Mouse (Mus musculus) intestine, embryonic 16.5 days (tissue): ENCODE measurements at regions not wholly inside any gene's neighbourhood (a gene's known extent, or its start where the extent isn't known, plus 50 kb on each side); places are given as distances from the start of the nearest gene placed in this dataset.
"Not testable (repeated sequence)": the region's sequence is repeated elsewhere in the genome, so short reads cannot be mapped to it uniquely, and the experiment has no call there.

Experiments
- ATAC-seq: fragments of 200-750 bp; cut with Nextera tagmentation; 2 replicates; pipeline ENCODE4 v1.8.0; 2017; ENCODE audit warnings: moderate TSS enrichment, moderate library complexity
- H3K27ac ChIP-seq: fragments of 300-500 bp; sonication (generic); 2 replicates; pipeline ENCODE4 v1.5.1; 2014; ENCODE audit warnings: mild to moderate bottlenecking, low read length
- H3K27me3 ChIP-seq: fragments of 300-500 bp; sonication (generic); replicated peaks from 2 replicates; pipeline ENCODE4 v1.6.1; 2014; ENCODE audit warnings: low read length, control low read depth, mixed read lengths; ENCODE audit not compliant: control insufficient read depth, insufficient read depth
- H3K36me3 ChIP-seq: fragments of 300-500 bp; sonication (generic); 2 replicates; pipeline ENCODE4 v1.6.1; 2014; ENCODE audit warnings: low read length, control low read depth; ENCODE audit not compliant: control insufficient read depth, insufficient read depth
- H3K4me1 ChIP-seq: fragments of 300-500 bp; sonication (generic); 2 replicates; pipeline ENCODE4 v1.6.1; 2014; ENCODE audit warnings: low read length, control low read depth, mixed read lengths; ENCODE audit not compliant: control insufficient read depth, insufficient read depth
- H3K4me2 ChIP-seq: fragments of 300-500 bp; sonication (generic); 2 replicates; pipeline ENCODE4 v1.6.1; 2014; ENCODE audit warnings: low read depth, low read length, control low read depth
- H3K4me3 ChIP-seq: fragments of 300-500 bp; sonication (generic); 2 replicates; pipeline ENCODE4 v1.5.1; 2014; ENCODE audit warnings: mild to moderate bottlenecking, low read length
- H3K9ac ChIP-seq: fragments of 300-500 bp; sonication (generic); 2 replicates; pipeline ENCODE4 v1.6.1; 2014; ENCODE audit warnings: low read depth, low read length
- H3K9me3 ChIP-seq: fragments of 300-500 bp; sonication (generic); 2 replicates; pipeline ENCODE4 v1.6.1; 2016; ENCODE audit warnings: low read length, control low read depth; ENCODE audit not compliant: control insufficient read depth
- WGBS: fragments of 180-500 bp; shearing (Covaris S2); extraction: QIAGEN DNeasy Blood & Tissue Kit; methylation state at CpG from one replicate; pipeline ENCODE4 v1.1.7; 2014; 5-methylcytosine and 5-hydroxymethylcytosine counted together

DNA sequence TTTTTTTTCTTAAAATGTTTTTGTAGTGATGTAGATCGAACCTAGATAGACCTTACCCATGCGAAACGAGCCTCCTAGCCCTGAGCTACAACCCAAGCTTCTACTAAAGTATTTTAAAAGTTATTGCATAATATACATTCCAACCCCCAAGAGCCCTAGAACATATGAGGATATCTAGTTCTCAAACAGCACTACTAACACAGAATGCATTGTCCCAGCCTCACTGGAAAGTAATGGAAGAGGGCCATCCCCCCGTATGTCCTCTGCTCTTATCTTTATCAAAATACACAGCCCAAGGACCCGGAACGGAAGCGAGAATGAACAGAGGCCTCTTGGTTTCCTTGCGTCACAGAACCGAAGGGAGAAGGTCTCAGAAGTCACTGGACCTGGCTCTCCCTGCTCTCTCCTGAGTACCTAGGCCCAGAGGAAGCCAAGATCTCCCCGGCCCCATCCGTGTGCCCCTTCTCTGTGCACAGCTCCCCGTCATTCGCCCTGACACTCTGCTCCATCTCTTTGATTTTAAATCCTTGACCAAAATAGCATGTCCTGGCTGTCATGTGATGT, 165.0 kb upstream of the Pkdcc start:
- no peak overlapping the region for H3K4me3 ChIP-seq
- no peak overlapping the region for H3K27ac ChIP-seq
- no peaks in the 10 kb centered on the region for H3K9me3 ChIP-seq
- ATAC-seq = no peak
- WGBS = 78% methylated on average over 13 of the region's 13 CpGs
- no peak overlapping the region for H3K9ac ChIP-seq
- H3K27me3 ChIP-seq = no peaks in the 10 kb centered on the region
- no peaks in the 10 kb centered on the region for H3K36me3 ChIP-seq
- no peak overlapping the region for H3K4me2 ChIP-seq
- H3K4me1 ChIP-seq = no peaks in the 10 kb centered on the region

DNA sequence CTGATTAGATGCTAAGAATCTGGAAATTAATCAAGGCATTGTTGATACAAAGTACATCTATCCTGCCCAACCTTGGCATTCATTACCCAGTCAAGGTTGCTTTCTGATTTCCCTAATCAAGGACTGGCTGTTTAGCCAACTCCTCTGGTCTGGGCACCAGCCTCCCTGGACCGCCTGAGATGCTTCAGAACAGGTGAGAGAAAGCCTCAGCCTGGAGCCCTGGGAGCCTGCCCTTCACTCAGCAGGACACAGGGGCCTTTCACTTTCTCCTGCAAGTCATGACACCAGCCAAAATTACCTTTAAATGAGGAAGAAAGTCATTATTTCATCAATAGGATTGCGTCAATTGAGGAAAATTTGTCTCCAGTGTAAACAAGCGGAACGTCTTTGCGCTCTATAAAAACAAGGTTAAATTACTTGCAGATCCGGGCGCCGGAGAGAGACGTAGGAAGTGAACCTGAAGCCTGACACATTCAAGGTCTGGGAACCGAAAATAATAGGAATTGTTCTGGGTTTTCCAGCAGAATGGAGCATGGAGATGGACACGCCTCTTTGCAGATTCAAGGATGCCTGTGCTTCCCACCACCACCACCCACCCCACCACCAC, 164.4 kb upstream of the Pkdcc start:
- Histone ChIP-seq H3K27me3 (no peaks in the 10 kb centered on the region), H3K9me3 (no peaks in the 10 kb centered on the region), H3K9ac (no peak overlapping the region), H3K36me3 (no peaks in the 10 kb centered on the region), H3K4me3 (no peak overlapping the region), H3K27ac (no peak overlapping the region), H3K4me2 (no peak overlapping the region), H3K4me1 (no peaks in the 10 kb centered on the region)
- WGBS = 76% methylated on average over 11 of the region's 11 CpGs
- no peak for ATAC-seq

- Histone ChIP-seq H3K27me3 (no peaks in the 10 kb centered on the region), H3K36me3 (no peaks in the 10 kb centered on the region), H3K4me2 (no peak overlapping the region), H3K4me1 (no peaks in the 10 kb centered on the region), H3K9me3 (no peaks in the 10 kb centered on the region), H3K9ac (no peak overlapping the region), H3K27ac (no peak overlapping the region), H3K4me3 (no peak overlapping the region)
- 69% methylated on average over 6 of the region's 6 CpGs for WGBS
- no peak for ATAC-seq
Measured at GRCm38 (mm10) chr17:83052613-83053140, 162.4 kb upstream of the Pkdcc start.

- no peak overlapping the region for H3K4me3 ChIP-seq
- no peak overlapping the region for H3K4me2 ChIP-seq
- no peak overlapping the region for H3K27ac ChIP-seq
- WGBS = 11% methylated on average over 3 of the region's 3 CpGs
- H3K27me3 ChIP-seq = no peaks in the 10 kb centered on the region
- no peaks in the 10 kb centered on the region for H3K9me3 ChIP-seq
- H3K36me3 ChIP-seq = no peaks in the 10 kb centered on the region
- H3K9ac ChIP-seq = no peak overlapping the region
- peak; percentile 88 for ATAC-seq
- H3K4me1 ChIP-seq = no peaks in the 10 kb centered on the region
Measured at GRCm38 (mm10) chr17:83057832-83058231, 157.3 kb upstream of the Pkdcc start.

GRCm38 (mm10) chr17:83061843-83062242, 153.2 kb upstream of the Pkdcc start:
- H3K27ac ChIP-seq = no peak overlapping the region
- H3K4me2 ChIP-seq = no peak overlapping the region
- 59% methylated on average over 6 of the region's 6 CpGs for WGBS
- no peak overlapping the region for H3K9ac ChIP-seq
- H3K9me3 ChIP-seq = no peaks in the 10 kb centered on the region
- no peak overlapping the region for H3K4me3 ChIP-seq
- H3K36me3 ChIP-seq = no peaks in the 10 kb centered on the region
- no peaks in the 10 kb centered on the region for H3K27me3 ChIP-seq
- H3K4me1 ChIP-seq = no peaks in the 10 kb centered on the region
- ATAC-seq = no peak

DNA sequence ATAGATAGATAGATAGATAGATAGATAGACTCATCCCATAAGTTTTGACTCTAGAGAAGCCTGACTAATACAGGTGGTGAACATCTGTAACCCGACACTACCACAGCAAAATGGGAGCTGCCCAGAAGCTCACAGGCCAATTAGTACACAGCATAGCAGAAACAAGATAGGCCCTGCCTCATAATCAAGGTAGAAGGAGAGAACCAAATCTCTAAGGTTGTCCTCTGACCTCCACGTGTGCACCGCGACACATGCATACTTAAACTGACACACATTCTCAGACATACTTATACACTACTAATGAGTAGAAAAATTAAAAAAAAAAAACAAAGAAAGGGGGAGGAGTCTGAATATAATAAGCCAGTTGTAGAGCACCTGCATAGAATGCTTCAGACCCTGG, 151.2 kb upstream of the Pkdcc start:
- 37% methylated on average over 4 of the region's 4 CpGs for WGBS
- ATAC-seq = peak; percentile 54
- H3K27ac ChIP-seq = no peak overlapping the region
- H3K9me3 ChIP-seq = no peaks in the 10 kb centered on the region
- H3K4me1 ChIP-seq = no peaks in the 10 kb centered on the region
- H3K4me2 ChIP-seq = peak overlapping the region; percentile 38; the same call in 1 of the 2 replicates
- no peak overlapping the region for H3K9ac ChIP-seq
- H3K27me3 ChIP-seq = no peaks in the 10 kb centered on the region
- H3K4me3 ChIP-seq = no peak overlapping the region
- no peaks in the 10 kb centered on the region for H3K36me3 ChIP-seq

GRCm38 (mm10) chr17:83064376-83064775, 150.7 kb upstream of the Pkdcc start:
- H3K36me3 ChIP-seq, H3K27me3 ChIP-seq, H3K4me3 ChIP-seq, H3K9ac ChIP-seq, H3K4me1 ChIP-seq, H3K9me3 ChIP-seq, H3K27ac ChIP-seq: not testable (repeated sequence)
- peak; percentile 57 for ATAC-seq
- peak overlapping the region; percentile 38; the same call in 1 of the 2 replicates for H3K4me2 ChIP-seq
- 34% methylated on average over 12 of the region's 12 CpGs for WGBS

DNA sequence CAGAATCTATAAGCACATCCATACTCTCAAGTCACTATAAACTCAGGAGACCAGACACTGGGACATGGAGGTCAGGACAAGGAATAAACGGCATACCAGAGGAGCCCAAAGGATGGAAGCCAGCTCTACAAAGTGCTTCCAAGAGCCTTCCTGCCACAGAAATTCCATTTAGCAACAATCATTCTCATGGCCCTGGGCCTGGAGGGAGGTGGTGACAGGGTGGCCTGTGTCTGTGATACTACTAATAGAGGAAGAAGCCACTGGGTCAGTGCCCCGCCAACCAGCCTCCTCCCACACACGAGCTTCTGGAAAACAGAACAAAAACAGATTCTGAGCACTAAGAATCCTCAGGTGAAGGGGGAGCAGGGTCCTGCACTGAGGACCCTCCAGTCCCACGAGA, 145.8 kb upstream of the Pkdcc start:
- 66% methylated on average over 4 of the region's 4 CpGs for WGBS
- H3K9me3 ChIP-seq = no peaks in the 10 kb centered on the region
- peaks cover 3% of the 10 kb centered on the region; the same call in 1 of the 2 replicates for H3K4me1 ChIP-seq

DNA sequence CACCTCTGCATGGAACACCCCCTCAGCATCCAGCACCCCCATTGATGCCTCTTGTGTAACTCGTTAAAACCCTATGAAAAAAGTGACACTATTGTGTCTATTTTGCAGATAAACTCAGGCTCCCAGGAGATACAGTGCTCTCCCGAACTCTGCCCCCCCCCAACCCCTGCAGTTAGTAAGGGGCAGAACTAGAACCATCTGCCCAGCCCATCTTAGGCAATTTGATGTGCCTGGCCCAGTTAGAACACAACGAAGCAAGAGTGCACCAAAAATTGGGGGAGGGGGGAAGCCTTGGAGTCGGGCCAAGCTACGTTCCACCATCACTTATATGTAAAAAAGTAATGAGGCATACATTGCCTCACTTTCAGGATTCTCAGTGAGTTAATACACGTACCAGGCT, 143.3 kb upstream of the Pkdcc start:
- no peak overlapping the region for H3K4me2 ChIP-seq
- no peaks in the 10 kb centered on the region for H3K27me3 ChIP-seq
- ATAC-seq = no peak; the same call in 1 of the 2 replicates
- no peak overlapping the region for H3K9ac ChIP-seq
- no peaks in the 10 kb centered on the region for H3K36me3 ChIP-seq
- H3K9me3 ChIP-seq = no peaks in the 10 kb centered on the region
- WGBS = 56% methylated on average over 6 of the region's 6 CpGs
- peaks cover 3% of the 10 kb centered on the region; the same call in 1 of the 2 replicates for H3K4me1 ChIP-seq
- H3K27ac ChIP-seq = no peak overlapping the region
- H3K4me3 ChIP-seq = no peak overlapping the region

More for the DNA sequence above, 145.8 kb upstream of the Pkdcc start:
- no peak overlapping the region for H3K4me2 ChIP-seq
- H3K27me3 ChIP-seq = no peaks in the 10 kb centered on the region
- H3K27ac ChIP-seq = no peak overlapping the region
- no peak for ATAC-seq
- H3K9ac ChIP-seq = no peak overlapping the region
- no peaks in the 10 kb centered on the region for H3K36me3 ChIP-seq
- no peak overlapping the region for H3K4me3 ChIP-seq
